Mouse (Mus musculus): ENCODE data around the gene Dpyd. TPM values are rescaled to one million over a fixed set of nuclear protein-coding genes. Genes with fewer than 3 reads are reported as not detected.

Gene Dpyd
- 1.1 and 2.0 TPM in 2 replicates for polyA plus RNA-seq (2016; fragmentation: Nextera tagmentation; extraction: Ambion mirVana)

- 7% methylated on average over 19 of the region's 19 CpGs for WGBS
- peak; percentile 92 for DNase-seq (ENCODE audit: low spot score)
- H3K4me3 ChIP-seq, result peak within 1 kb of the TSS; percentile 79
Observed at GRCm38 (mm10) chr3:118561554-118562310, at the start of gene Dpyd. Gene Dpyd (plus strand): TSS chr3:118562129.

DNA sequence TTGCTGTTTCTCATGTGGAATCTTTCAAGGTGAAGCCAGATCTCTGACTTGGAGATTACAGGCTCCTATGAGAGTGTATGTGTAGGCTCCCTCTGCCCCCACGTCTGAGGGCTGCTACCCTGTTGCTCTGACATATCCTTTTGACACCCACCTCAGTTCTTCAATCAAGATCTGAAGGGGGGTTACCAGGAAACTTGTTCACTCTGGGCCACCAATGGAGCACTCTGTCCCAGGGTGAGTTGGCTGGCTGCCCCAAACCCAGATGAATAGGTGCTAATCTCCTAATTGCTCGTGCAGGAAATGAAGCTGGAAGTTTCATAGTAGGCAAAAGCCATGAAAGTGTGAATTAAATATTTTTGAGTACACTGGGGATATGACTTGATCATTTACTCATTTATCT, 24.3 kb upstream of the Dpyd start:
- Histone ChIP-seq H3K27me3 (ENCODE audit: insufficient read depth, poor library complexity, severe bottlenecking) (no peaks in the 10 kb centered on the region), H3K4me1 (no peaks in the 10 kb centered on the region), H3K4me3 (no peak overlapping the region), H3K36me3 (no peaks in the 10 kb centered on the region), H3K9me3 (no peaks in the 10 kb centered on the region), H3K27ac (no peak overlapping the region)
- 34% methylated on average over 2 of the region's 2 CpGs for WGBS
- DNase-seq (ENCODE audit: low spot score), result no peak

More at GRCm38 (mm10) chr3:118561554-118562310, at the start of gene Dpyd:
- Histone ChIP-seq H3K27me3 (ENCODE audit: insufficient read depth, poor library complexity, severe bottlenecking) (no peaks in the 10 kb centered on the region), H3K27ac (peak within 1 kb of the TSS; percentile 73), H3K36me3 (no peaks in the 10 kb centered on the region), H3K9me3 (no peaks in the 10 kb centered on the region), H3K4me1 (0 out of 2 replicates have a peak, but pooled peaks cover 4% of the 10 kb centered on the region)

- H3K27ac ChIP-seq, result no peak overlapping the region
- no peak for DNase-seq (ENCODE audit: low spot score)
- H3K36me3 ChIP-seq, result no peaks in the 10 kb centered on the region
- 68% methylated on average over 6 of the region's 6 CpGs for WGBS
- H3K4me1 ChIP-seq, result no peaks in the 10 kb centered on the region
- no peaks in the 10 kb centered on the region for H3K9me3 ChIP-seq
- no peak overlapping the region for H3K4me3 ChIP-seq
- no peaks in the 10 kb centered on the region for H3K27me3 ChIP-seq (ENCODE audit: insufficient read depth, poor library complexity, severe bottlenecking)
Observed at GRCm38 (mm10) chr3:118541766-118542165, 20.2 kb upstream of the Dpyd start.

- Histone ChIP-seq H3K36me3 (no peaks in the 10 kb centered on the region), H3K4me1 (no peaks in the 10 kb centered on the region), H3K27ac (no peak overlapping the region), H3K27me3 (ENCODE audit: insufficient read depth, poor library complexity, severe bottlenecking) (no peaks in the 10 kb centered on the region), H3K4me3 (no peak overlapping the region), H3K9me3 (no peaks in the 10 kb centered on the region)
- 65% methylated on average over 4 of the region's 4 CpGs for WGBS
- no peak for DNase-seq (ENCODE audit: low spot score)
Observed at GRCm38 (mm10) chr3:118547551-118548210, 14.2 kb upstream of the Dpyd start.

- Histone ChIP-seq H3K36me3 (no peaks in the 10 kb centered on the region), H3K4me3 (no peak overlapping the region), H3K27me3 (ENCODE audit: insufficient read depth, poor library complexity, severe bottlenecking) (no peaks in the 10 kb centered on the region), H3K27ac (no peak overlapping the region), H3K4me1 (0 out of 2 replicates have a peak, but pooled peaks cover 4% of the 10 kb centered on the region), H3K9me3 (no peaks in the 10 kb centered on the region)
- WGBS, result 64% methylated on average over 1 of the region's 1 CpGs
- DNase-seq (ENCODE audit: low spot score), result no peak
Observed at GRCm38 (mm10) chr3:118557605-118558004, 4.3 kb upstream of the Dpyd start.

GRCm38 (mm10) chr3:118559936-118560335, 2.0 kb upstream of the Dpyd start:
- no peak for DNase-seq (ENCODE audit: low spot score)
- Histone ChIP-seq H3K9me3 (no peaks in the 10 kb centered on the region), H3K27me3 (ENCODE audit: insufficient read depth, poor library complexity, severe bottlenecking) (no peaks in the 10 kb centered on the region), H3K36me3 (no peaks in the 10 kb centered on the region), H3K27ac (no peak overlapping the region), H3K4me3 (no peak overlapping the region), H3K4me1 (0 out of 2 replicates have a peak, but pooled peaks cover 4% of the 10 kb centered on the region)
- 84% methylated on average over 2 of the region's 2 CpGs for WGBS

DNA sequence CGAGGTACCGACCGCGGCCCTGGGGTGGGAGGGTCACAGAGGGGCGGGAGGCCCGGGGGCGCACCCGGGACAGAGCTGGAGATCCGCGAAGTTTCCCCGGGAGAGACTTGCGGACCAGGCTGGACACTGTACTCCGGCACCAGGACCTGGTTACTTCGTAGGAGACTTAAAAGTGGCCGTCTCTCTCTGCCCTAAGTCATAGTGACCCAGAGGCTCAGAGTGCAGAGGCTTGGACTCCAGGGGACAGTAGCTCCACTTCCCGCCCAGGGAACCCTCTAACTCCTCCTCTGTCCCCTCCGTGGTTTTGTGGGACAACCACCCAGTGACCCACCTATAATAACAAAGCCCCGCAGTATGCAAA, 362 bp downstream of the Dpyd start:
- peak; percentile 76 for DNase-seq (ENCODE audit: low spot score)
- Histone ChIP-seq H3K4me1 (0 out of 2 replicates have a peak, but pooled peaks cover 4% of the 10 kb centered on the region), H3K36me3 (no peaks in the 10 kb centered on the region), H3K9me3 (no peaks in the 10 kb centered on the region), H3K4me3 (peak overlapping the region; percentile 79), H3K27ac (peak overlapping the region; percentile 73), H3K27me3 (ENCODE audit: insufficient read depth, poor library complexity, severe bottlenecking) (no peaks in the 10 kb centered on the region)
- WGBS, result under 1% methylated on average over 18 of the region's 18 CpGs

GRCm38 (mm10) chr3:118566779-118567178, 4.8 kb downstream of the Dpyd start:
- Histone ChIP-seq H3K36me3 (no peaks in the 10 kb centered on the region), H3K4me3 (no peak overlapping the region), H3K27ac (no peak overlapping the region), H3K27me3 (ENCODE audit: insufficient read depth, poor library complexity, severe bottlenecking) (no peaks in the 10 kb centered on the region), H3K4me1 (0 out of 2 replicates have a peak, but pooled peaks cover 3% of the 10 kb centered on the region), H3K9me3 (no peaks in the 10 kb centered on the region)
- 72% methylated on average over 5 of the region's 5 CpGs for WGBS
- DNase-seq (ENCODE audit: low spot score), result no peak

- no peaks in the 10 kb centered on the region for H3K9me3 ChIP-seq
- no peaks in the 10 kb centered on the region for H3K27me3 ChIP-seq (ENCODE audit: insufficient read depth, poor library complexity, severe bottlenecking)
- H3K36me3 ChIP-seq, result no peaks in the 10 kb centered on the region
- WGBS, result 84% methylated on average over 7 of the region's 7 CpGs
- no peak overlapping the region for H3K4me3 ChIP-seq
- no peak for DNase-seq (ENCODE audit: low spot score)
- H3K27ac ChIP-seq, result no peak overlapping the region
- H3K4me1 ChIP-seq, result no peaks in the 10 kb centered on the region
Observed at GRCm38 (mm10) chr3:118570197-118570596, 8.3 kb downstream of the Dpyd start.

DNA sequence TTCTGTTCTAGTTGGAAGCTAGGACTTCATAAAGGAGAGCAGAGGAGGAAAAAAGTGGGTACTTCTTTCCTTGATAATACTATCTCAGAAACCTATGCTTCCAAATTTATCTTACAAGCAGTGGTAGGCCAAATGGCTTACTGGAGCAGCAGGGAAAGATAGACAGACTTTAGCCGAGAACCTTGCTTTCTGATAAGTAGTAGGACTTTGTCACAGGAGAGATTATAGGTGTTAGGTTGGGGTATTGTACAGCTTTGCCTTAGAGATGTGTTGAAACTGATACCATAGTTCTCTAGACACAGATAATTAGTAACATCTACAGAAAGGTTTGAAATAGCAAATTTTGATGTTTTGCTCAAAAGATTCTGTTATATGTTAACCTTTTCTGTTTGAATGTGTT, 28.6 kb downstream of the Dpyd start:
- Histone ChIP-seq H3K27me3 (ENCODE audit: insufficient read depth, poor library complexity, severe bottlenecking) (no peaks in the 10 kb centered on the region), H3K9me3 (no peaks in the 10 kb centered on the region), H3K4me3 (no peak overlapping the region), H3K36me3 (no peaks in the 10 kb centered on the region), H3K4me1 (no peaks in the 10 kb centered on the region), H3K27ac (no peak overlapping the region)
- DNase-seq (ENCODE audit: low spot score), result no peak
- WGBS, result 43% methylated on average over 1 of the region's 1 CpGs

DNA sequence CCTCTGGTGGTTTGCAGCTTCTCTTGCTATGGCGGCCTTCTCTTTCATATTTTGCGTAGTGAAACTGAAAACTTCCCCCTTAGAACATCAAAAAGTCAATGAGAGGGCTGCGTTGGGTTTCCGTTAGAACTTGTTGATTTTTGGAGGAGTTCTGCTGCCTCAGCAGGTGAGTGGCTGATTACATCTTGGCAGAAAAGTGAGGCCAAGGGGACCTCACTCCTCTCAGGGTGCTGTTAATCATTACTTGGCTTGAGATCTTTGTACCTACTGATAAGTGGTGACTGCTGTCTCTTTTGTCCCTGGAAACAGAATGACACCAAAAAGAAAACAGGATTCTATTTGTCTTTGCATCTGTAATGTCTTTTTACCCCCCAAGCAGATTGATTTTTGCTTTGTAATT, 32.9 kb downstream of the Dpyd start:
- H3K36me3 ChIP-seq, result no peaks in the 10 kb centered on the region
- H3K27me3 ChIP-seq (ENCODE audit: insufficient read depth, poor library complexity, severe bottlenecking), result no peaks in the 10 kb centered on the region
- no peak overlapping the region for H3K27ac ChIP-seq
- no peak overlapping the region for H3K4me3 ChIP-seq
- no peak for DNase-seq (ENCODE audit: low spot score)
- WGBS, result 82% methylated on average over 4 of the region's 4 CpGs
- H3K4me1 ChIP-seq, result no peaks in the 10 kb centered on the region
- H3K9me3 ChIP-seq, result no peaks in the 10 kb centered on the region

GRCm38 (mm10) chr3:118595693-118596092, 33.8 kb downstream of the Dpyd start:
- H3K4me1 ChIP-seq, result no peaks in the 10 kb centered on the region
- H3K36me3 ChIP-seq, result no peaks in the 10 kb centered on the region
- H3K27ac ChIP-seq, result no peak overlapping the region
- no peaks in the 10 kb centered on the region for H3K9me3 ChIP-seq
- no peaks in the 10 kb centered on the region for H3K27me3 ChIP-seq (ENCODE audit: insufficient read depth, poor library complexity, severe bottlenecking)
- DNase-seq (ENCODE audit: low spot score), result no peak
- WGBS, result 92% methylated on average over 2 of the region's 2 CpGs
- no peak overlapping the region for H3K4me3 ChIP-seq
